Mouse (Mus musculus): ENCODE data around the gene Apoa4.
A peak's percentile ranks its signal among the peaks of the same experiment; 100 is the strongest.

- TF ChIP-seq POLR2A (IDR thresholded peaks at IDR 0.05; ENCODE audit: low read depth, low read length): no peak
- TF ChIP-seq MYC (IDR thresholded peaks at IDR 0.05; ENCODE audit: low read depth, low read length): no peak
- peak; percentile 28 to 79 for TF ChIP-seq CTCF (conservative IDR thresholded peaks at IDR 0.05 in 1 of 2, IDR thresholded peaks at IDR 0.05 in 1 of 2; ENCODE audit: low read depth in 2 of 2, low read length in 2 of 2)
- TF ChIP-seq EP300 (IDR thresholded peaks at IDR 0.05; ENCODE audit: low read length): no peak
- TF ChIP-seq JUN (IDR thresholded peaks at IDR 0.05; ENCODE audit: insufficient read depth, low read depth, low read length): no peak
- no peak for TF ChIP-seq POLR2AphosphoS2 (IDR thresholded peaks at IDR 0.05; ENCODE audit: low read depth, low read length)
Observed at GRCm38 (mm10) chr9:46229573-46230449, 10.7 kb upstream of the Apoa4 start.

Measured in CH12.LX (cell line).